Mouse (Mus musculus): ENCODE measurements around the gene Zmat5.

The Zmat5 gene

DNA sequence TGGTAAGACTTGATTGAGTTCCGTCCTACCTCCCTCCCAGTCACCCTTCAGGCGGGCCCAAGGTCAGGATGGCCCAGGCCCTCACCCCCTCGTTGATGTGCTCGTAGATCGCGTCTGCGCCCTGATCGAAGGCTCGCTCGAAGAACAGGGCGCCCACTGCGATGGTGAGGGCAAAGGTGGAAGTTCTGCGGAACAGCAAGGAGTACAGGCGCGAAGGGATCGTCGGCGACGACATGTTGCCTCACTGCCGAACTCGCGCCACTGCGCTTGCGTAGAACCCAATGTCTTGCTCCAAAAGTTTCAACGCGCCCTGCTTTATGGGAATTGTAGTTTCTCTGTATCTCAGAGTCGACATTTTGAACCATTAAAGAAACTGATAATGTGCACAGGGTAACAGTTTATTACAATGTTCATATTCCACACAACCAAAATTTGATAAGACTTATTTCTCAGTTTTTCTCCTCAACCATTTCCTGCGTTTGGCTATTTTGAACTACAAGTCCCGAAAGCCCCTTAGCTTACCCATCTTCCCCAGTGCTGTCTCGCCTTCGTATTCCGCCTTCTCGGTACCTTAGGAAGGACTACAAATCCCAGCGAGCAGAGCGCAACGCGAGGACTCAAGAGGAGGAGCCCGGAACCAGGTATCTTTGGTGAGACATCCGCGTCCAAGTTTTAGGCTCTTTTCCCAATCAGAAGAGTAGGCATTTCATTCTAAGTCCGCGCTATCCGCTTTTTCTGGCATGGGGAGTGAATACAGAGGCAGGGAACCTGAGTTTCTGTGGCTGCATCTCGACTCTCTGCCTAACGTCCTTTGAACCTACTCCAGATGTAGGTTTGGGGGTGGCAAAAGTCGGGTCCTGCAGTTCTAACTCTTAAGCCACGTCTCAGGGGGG lies at the start of gene Zmat5, which contains the start of gene Uqcr10:
Zmat5 (plus strand) TSS at position 607 of the 893 bp plus-strand sequence.
Uqcr10 (minus strand) TSS at position 271 of the 893 bp plus-strand sequence.
- DNase-seq (ENCODE audit: low spot score): peak; percentile 98

DNA sequence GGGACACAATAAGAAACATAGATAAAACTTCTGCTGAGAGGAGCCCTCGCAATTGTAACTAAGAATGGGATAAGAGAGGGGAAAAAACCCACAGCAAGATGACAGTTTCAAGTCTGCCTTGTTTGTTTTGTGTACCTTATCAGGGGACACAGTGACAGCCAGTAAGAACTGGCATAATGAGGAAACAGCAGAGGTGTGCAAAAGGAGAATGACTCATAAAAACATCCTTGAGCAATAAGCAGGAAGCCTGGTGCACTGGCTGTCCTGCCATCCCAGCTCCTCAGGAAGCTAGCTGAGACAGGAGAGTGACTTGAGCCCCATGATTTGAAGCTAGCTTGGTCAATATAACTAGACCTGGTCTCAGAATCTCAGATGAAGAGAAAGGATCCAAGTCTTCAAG lies 44.7 kb upstream of the Zmat5 start:
- DNase-seq (ENCODE audit: low spot score): no peak

DNA sequence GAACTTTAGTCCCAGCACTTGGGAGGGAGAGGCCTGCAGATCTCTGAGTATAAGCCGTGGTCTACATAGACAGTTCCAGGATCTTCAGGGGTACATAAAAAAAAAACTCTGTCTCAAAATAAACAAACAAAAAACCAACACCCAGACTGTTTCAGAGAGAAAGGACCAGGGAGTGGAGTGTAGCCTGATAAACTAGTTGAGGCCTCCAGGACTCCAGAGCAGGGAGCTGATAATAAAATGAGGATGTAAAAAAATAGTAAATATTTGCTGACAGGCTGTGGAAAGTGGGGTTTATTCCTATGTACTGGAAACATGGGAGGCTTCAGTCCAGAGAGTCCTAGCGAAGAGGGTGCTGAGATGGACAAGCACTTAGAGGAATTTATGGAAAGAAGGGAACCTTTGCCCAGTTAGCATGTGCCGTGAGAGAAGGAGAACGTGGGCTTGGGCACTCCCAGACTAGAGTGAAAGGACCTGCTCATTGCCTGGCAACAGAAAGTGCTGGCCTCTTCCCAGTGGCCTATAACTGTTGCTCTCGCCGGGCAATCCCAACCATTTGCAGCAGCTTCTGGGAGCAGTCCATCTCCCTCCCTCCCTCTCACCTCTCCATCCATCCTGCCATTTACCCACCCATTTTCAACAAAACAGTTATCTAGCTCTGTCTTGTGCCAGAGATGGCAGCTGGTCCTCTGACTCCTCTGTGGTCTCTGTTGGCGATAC lies 44.0 kb upstream of the Zmat5 start:
- DNase-seq (ENCODE audit: low spot score): no peak

DNA sequence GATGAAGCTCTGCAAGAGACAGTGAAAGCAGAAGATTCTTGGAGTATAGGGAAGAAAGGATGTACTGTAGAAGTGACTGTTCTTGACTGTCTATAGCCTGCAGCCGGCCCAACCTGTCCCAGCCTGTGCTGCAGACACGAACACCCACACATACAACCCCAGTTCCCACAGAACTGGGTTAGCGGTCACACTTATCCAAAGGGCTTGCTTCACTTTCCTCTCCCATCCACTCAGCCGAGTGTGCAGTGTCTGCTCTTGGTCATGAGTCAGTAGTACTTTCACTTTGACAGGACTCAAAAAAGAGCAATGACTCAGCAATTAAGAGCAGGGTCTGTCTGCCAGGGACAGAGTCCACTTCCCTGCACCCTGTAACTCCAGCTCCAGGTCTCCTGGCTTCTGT lies 43.2 kb upstream of the Zmat5 start:
- no peak for DNase-seq (ENCODE audit: low spot score)

DNA sequence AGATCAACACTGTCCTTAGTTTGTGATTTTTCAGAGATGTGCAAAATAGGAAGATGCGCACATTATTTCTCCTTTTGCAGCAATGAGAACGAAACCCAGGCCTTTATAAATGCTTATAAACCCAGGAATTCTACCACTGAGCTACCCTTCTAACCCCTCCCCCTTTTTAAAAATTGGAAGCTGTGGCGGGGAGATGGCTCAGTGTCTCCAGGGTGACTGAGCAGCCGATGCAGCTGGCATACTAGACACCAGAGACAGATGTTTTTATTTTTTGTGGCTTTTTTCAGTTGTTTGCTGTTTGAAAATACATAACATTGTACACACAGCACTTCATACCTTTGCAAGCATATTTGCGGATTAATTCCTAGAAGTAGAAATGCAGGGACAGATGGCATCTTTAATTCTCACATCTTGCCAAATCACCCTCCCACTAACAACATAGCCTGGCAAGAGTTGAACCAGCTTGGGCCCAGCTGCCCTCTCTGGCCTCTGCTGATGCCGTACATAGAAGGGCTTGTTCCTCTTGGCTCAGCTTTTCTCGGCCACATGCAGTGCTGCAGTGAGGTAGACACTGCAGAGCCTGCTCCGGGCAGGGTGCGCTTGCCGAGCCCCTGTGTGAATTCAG lies 42.5 kb upstream of the Zmat5 start:
- no peak for DNase-seq (ENCODE audit: low spot score)

DNA sequence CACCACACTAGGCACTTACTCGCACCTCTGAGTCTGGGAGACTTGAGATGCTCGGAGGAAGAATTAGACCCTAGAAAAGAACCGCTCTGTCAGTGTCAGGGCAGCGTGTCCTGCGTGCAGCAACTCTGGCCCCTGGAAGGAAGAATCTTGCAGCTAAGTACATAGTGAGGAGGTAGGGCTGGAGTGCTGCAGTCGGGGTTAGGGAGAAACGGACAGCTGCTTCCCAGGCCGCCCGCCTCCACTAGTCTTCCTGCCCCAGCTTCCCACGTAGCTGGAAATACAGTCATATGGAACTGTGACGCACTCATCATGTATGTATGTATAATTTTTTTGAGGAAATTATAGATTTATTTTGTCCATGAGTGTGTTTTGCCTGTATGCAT lies 42.0 kb upstream of the Zmat5 start:
- no peak for DNase-seq (ENCODE audit: low spot score)

DNA sequence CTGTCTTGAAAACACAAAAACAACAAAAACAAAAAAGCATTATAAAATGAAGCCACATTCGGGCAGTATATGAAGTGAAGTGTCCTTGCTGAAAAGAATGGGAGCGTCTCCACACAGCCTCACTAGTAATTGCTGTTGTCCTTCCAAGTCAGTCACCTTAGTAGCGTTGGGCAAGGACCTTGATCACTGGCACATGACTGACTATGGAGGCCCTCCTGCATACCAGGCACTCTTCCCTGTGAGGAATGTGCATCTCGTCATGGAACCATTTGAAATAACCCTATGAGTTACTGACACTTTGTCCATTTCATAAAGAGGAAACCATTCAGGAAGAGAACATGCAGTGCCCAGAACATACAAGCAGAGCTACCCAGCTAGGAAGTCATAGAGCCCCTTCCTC lies 32.7 kb upstream of the Zmat5 start:
- DNase-seq (ENCODE audit: low spot score): no peak

DNA sequence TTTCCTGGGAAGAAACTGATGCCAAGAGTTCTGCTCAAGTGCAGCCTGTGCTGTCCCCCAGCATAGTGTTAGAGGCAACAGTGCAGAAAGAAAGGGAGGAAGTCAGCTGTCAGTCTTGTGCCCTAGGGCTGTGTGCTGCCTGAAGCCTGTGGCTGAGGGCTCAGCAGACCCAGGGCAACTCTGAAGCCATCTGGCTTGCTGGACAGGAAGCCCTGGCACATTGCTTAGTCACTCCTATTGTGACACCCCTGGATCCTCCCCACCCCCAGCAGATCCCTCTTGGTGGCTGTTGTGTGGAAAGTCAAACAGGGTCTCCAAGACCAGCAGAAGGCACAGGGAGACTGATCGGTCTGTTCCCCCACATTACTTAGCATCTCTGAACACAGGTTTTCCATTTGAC lies 29.9 kb upstream of the Zmat5 start:
- DNase-seq (ENCODE audit: low spot score): no peak

DNA sequence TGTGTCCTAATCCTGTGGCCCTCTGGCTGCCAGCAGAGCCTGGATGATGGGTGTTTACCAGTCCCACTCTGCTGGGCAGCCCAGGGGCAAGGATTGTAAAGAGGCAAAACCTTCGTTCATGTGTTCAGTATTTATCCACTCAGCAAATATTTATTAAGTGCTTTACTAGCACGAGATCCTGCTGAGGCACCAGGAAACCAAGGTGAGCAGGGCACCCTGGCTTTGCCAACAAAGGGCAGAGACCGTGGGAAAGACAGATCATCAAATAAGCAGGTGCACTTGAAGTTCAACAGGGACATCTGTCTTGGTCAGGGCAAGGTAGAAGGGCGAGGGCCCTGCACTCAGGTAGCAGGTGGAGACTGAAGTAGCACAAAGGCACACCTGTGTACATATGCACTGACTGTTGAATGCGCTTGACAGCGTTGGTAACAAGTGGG lies 29.3 kb upstream of the Zmat5 start:
- DNase-seq (ENCODE audit: low spot score): no peak

DNA sequence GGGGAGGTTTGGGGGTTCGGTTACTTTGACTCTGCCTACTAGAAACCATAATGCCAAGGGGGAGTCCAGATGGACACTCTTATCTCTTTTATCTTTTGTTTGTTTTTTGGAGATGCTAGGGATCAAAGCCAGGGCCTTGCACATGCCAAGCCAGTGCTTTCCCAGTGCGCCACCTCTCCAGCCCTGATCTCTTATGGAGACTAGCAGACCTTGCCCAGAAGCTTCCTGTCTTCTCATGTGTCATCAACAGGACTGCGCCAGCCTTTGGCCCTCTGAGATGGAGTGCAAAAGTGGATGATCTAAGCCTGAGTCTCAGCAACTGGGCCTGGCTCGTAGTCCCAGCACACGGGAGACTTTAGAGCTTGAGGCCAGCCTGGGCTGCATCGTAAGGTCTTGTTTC lies 28.8 kb upstream of the Zmat5 start:
- DNase-seq (ENCODE audit: low spot score): no peak

DNA sequence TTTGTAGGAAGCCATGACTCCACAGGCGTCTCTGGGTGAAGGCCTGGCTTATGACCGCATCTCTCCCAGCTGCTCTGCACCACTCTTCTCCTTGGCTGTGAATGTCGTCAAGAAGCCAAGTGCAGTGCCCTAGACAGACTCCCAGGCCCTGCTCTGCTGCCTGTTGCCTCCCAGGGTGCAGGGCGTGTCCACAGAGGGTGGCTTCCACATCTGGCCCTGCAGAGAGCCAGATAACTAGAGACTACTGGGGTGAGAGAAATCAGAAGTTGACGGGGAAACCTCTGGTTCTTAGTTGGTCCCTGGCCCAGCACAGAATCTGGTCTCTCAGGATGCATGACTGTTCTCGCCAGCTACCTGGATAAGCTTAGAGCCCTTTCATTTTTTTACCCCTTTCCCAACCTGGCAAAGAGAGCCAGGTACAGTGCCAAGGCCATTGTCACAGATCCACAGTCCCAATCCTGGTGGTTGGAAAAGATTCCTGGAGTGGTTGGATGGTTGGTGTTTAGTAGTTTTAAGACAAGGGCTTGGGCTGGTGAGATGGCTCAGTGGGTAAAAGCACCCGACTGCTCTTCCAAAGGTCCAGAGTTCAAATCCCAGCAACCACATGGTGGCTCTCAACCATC lies 27.1 kb upstream of the Zmat5 start:
- DNase-seq (ENCODE audit: low spot score): no peak

DNA sequence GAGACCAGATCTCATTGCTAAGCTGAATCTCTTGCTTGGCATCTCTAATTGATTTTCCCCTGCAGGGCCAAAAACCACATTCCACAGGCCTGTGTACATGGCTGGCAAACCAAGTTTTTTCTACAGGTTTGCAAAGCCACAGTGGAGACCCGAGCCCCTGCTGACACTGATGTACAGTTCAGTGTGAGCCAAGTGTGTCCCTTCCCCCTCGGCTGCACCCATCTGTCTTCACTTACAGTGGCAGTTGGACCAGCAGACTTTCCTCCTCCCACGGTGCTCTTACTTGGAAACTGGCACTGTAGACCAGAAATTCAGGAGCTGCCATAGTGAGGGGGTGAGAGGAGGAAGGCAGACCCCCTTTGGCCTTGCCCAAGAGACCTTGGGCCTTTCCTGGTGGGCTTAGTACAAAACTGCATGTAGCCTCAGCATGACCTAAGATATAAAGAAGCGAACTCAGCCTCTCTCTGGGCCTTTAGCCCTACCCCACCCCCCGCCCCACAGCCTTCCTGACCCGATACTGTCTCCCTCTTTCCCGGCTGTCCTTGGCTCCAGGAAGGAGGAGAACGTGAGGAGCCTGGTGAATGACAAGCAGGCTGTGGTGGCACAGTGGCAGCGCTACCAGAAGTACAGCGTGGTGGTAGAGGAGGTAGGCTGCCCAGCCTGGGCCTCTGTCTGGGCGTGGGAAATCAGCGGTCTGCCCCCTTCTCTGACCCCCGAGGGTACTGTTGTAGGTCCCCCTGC lies 25.6 kb upstream of the Zmat5 start:
- no peak for DNase-seq (ENCODE audit: low spot score)

DNA sequence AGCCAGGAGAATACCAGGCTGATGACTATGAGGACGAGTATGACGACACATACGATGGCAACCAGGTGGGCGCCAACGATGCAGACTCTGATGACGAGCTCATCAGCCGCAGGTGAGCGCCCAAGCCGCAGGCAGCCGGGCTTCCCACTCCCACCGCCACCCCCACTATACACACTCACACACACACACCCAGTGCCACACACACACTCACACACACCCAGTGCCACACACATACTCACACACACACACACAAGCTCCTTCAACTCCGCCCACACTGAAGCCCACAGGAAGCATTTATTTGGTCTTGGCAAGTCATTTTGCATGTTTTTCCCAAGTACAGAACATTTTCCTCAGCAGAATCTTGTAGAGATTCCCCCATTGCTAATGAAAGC lies 25.0 kb upstream of the Zmat5 start:
- no peak for DNase-seq (ENCODE audit: low spot score)

DNA sequence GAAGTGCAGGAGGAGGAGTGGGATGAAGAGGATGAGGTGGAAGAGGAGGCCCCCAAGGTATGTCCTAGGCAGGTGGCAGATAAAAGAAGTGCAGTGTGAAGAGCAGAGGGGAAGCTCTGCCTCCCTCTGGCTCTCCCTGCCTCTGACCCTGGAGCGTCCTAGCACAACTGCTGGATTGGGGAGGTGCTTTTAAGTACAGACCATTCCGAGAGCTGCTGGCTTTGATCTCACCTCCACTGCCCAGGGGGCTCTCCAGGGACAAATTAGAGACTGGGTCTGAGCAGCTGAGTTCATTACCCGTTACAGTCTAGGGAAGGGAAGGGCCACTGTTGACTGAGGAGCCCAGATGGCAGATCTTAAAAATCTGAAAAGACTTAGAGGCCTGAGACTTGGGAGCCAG lies 24.4 kb upstream of the Zmat5 start:
- no peak for DNase-seq (ENCODE audit: low spot score)

DNA sequence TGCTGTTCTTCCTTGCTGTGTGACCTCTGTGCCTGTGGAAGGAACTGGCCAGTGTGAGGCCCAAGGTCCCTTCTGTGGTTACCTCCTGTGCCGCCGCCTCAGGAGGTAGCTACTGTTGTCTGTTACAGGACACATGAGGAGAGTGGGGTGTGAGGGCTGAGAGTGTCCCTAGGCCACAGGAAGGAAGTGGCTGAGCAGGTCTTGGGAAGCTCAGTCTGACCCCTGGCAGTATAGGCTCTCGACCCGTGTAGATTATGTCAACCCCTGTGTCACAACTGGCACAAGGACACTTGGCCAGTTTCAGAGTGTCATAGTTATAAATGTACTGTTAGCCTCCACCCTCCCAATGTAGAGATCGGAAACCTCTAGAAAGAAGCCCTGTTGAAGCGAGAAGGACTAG lies 21.0 kb upstream of the Zmat5 start:
- DNase-seq (ENCODE audit: low spot score): no peak

DNA sequence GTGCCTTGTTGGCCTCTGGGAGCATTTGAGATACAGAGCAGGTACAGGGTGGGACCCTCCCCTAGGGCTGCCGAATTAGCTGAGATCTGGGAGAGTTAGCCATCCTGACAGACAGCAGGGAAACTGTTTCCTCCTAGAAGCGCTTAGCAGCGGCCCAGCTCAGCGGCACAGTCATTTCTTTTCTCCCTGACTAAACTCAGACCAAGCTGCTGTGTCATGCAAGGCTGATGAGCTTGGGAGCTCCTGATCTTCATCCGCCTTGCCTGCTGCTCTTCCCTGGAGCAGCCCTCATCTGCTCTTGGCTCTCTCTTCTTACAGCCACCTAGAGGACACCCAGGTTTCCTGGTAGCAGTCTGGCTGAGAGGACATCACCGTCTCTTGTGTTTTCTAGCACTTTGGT lies 20.3 kb upstream of the Zmat5 start:
- DNase-seq (ENCODE audit: low spot score): no peak

DNA sequence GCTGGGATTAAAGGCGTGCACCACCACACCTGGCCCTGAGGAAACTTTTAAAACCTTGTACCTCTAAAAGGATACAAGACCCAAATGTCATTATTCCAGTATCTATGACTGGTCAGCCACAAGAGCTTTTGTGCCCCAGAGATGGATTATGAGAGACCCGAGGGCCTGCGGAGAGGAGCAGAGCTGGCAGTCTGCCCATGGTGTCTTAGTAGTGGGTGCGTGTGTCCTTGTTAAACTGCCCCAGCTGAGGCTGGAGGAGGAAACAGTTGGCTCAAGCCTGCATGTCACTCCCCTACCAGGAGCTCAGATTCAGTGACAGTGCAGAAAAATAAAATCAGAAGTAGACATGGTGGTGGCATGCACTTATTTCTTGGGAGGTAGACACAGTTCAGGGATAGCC lies 19.4 kb upstream of the Zmat5 start:
- DNase-seq (ENCODE audit: low spot score): no peak

DNA sequence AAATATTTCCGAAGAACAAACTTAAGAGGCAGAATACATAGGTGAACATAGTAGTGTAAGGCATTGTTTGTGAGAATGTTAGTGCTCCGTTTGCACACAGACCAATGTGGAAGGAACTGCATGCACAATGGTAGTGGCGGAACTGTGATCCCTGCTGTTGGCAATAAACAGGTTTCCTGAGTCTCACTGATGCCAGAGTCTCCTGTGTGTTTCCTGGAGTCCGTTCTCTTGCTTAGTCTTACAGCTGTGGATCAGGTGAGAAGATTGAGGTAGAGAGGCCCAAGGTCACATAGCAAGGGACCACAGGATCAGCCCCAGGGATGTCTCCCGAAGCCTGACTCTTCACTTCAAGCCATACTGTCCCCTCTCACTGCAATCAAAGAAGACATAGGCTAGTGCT lies 19.0 kb upstream of the Zmat5 start:
- no peak for DNase-seq (ENCODE audit: low spot score)

DNA sequence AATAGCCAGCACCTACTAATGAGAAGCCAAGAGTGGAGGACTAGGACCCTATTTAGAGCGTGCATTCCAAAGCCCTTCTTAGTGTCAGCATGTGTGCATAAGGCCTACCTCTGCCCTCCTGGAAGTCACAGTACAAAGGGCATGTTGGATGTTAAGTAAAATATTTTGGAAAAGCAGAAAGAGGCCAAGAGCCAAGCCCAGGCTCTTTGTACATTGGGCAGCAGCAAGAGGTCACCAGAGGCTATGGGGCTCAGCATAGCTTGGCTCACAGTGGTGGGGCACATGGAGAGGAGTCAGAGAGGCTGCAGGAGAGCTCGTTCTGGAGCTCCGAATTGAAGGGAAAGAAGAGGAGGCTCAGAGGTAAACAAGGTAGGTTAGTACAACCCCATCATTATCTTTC lies 17.5 kb upstream of the Zmat5 start:
- no peak for DNase-seq (ENCODE audit: low spot score)

DNA sequence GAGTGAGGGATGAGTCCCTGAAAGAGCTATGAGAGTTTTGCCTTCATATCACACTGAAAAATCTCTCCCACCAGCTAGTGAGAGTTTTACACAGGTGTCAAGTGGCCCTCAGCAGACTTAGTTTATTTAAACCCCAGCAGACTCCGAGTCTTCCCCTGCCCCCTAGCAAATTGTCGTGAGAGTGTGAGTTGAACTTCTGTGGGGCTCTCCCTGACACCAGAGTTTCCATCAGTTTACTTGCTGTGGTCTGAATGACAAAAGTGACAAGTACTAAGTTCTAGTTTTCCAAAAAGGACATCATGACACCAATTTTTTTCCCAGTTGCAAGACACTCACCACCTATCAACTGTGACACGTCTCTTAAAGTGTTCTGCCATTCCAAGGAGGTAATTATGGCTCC lies 16.6 kb upstream of the Zmat5 start:
- DNase-seq (ENCODE audit: low spot score): no peak

DNA sequence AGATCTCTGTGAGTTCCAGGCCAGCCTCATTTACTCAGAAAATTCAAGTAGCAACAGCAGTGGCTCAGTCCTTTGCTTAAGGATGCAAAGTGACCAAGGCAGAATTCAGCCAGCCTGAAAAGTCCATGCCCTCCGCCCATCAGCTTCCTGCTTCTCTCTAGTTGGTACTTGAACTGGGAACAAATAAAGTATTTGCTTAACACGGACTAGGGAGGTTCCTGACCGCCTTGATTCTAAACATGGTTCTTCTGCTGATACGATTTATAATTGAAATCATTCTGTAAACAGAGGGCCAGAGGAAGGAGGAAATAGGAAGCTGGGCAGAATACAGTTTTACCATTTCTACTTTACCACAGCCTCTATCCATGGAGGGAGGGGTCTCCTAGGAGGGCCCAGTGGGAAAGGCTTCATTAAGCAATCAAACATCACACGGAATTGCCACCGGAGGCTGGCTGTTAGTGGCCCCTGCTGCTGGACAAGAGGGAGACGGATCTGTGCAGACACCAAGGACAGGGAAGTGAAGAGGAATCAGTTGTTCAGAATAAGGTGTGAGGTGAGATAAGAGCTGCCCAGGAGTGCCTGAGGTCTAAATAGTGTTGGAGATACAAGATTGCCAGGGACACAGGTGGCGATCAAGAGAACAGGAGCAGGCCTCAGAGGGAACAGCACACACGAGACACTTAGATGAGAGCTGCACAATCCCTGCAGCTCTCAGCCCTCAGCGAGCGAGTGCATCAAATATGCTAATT lies 15.7 kb upstream of the Zmat5 start:
- DNase-seq (ENCODE audit: low spot score): no peak

Data from embryo, embryonic 10 days (tissue).